Mouse (Mus musculus): ENCODE measurements around the gene Zfp422.

- TF ChIP-seq CTCF (IDR thresholded peaks at IDR 0.05): no peak
- TF ChIP-seq EP300 (IDR thresholded peaks at IDR 0.05): no peak
Observed at GRCm38 (mm10) chr6:116668682-116669470, 40.1 kb upstream of the Zfp422 start.

All from lung, postnatal 0 days (tissue).